Mouse (Mus musculus) frontal cortex, postnatal 10 days (tissue): ENCODE data around the gene Mta3.

Experiments used
- DNase-seq, 2 experiments: peaks; one replicate each; pipeline ENCODE4 v3.0.0; 2022; ENCODE audit warnings: low spot score in 2 of 2, mixed read lengths in 1 of 2

Gene Mta3

GRCm38 (mm10) chr17:83810285-83810684 lies 104.3 kb downstream of the Mta3 start:
- DNase-seq: no peak

- no peak for DNase-seq
Measured at GRCm38 (mm10) chr17:83812200-83812944, 106.4 kb downstream of the Mta3 start.

GRCm38 (mm10) chr17:83813050-83813449 lies 107.1 kb downstream of the Mta3 start:
- no peak for DNase-seq

- no peak for DNase-seq
Measured at GRCm38 (mm10) chr17:83816996-83817395, 111.0 kb downstream of the Mta3 start.

- no peak for DNase-seq
Measured at GRCm38 (mm10) chr17:83819503-83819902, 113.5 kb downstream of the Mta3 start.

GRCm38 (mm10) chr17:83820701-83821100 lies 114.7 kb downstream of the Mta3 start:
- no peak for DNase-seq

- DNase-seq: no peak
Measured at GRCm38 (mm10) chr17:83821876-83822275, 115.9 kb downstream of the Mta3 start.

GRCm38 (mm10) chr17:83823835-83824234 lies 117.9 kb downstream of the Mta3 start:
- no peak for DNase-seq

GRCm38 (mm10) chr17:83829356-83829755 lies 123.4 kb downstream of the Mta3 start:
- DNase-seq: no peak

GRCm38 (mm10) chr17:83830616-83831292 lies 124.8 kb downstream of the Mta3 start:
- no peak for DNase-seq

- no peak for DNase-seq
Measured at GRCm38 (mm10) chr17:83834120-83834519, 128.2 kb downstream of the Mta3 start.

- DNase-seq: no peak
Measured at GRCm38 (mm10) chr17:83836048-83836447, 130.1 kb downstream of the Mta3 start.

- DNase-seq: no peak
Measured at GRCm38 (mm10) chr17:83837659-83838190, 131.8 kb downstream of the Mta3 start.

- DNase-seq: no peak
Measured at GRCm38 (mm10) chr17:83839132-83839531, 133.2 kb downstream of the Mta3 start.

- DNase-seq: no peak
Measured at GRCm38 (mm10) chr17:83841011-83841410, 135.0 kb downstream of the Mta3 start.

GRCm38 (mm10) chr17:83843780-83844179 lies 137.8 kb downstream of the Mta3 start:
- no peak for DNase-seq

- DNase-seq: no peak
Measured at GRCm38 (mm10) chr17:83845538-83845937, 139.6 kb downstream of the Mta3 start.

GRCm38 (mm10) chr17:83846301-83847021 lies 140.5 kb downstream of the Mta3 start:
- DNase-seq: no peak

GRCm38 (mm10) chr17:83847100-83847499 lies 141.1 kb downstream of the Mta3 start:
- DNase-seq: no peak

- no peak for DNase-seq
Measured at GRCm38 (mm10) chr17:83847815-83848214, 141.9 kb downstream of the Mta3 start, which contains the start of gene Haao. Gene Haao (minus strand): TSS chr17:83847963.

GRCm38 (mm10) chr17:83848482-83848881 lies 142.5 kb downstream of the Mta3 start:
- DNase-seq: no peak

GRCm38 (mm10) chr17:83849081-83849675 lies 143.2 kb downstream of the Mta3 start:
- DNase-seq: no peak
